Mouse (Mus musculus) heart, embryonic 11.5 days (tissue): ENCODE data around the gene Pigb. TPM values are rescaled to one million over a fixed set of nuclear protein-coding genes. Genes with fewer than 3 reads are reported as not detected.
A peak's percentile ranks its signal among the peaks of the same experiment; 100 is the strongest.

Source experiments
- ATAC-seq: fragments of 200-750 bp; cut with Nextera tagmentation; replicated peaks from 2 replicates; pipeline ENCODE4 v1.8.0; 2017; ENCODE audit warnings: moderate library complexity; ENCODE audit not compliant: insufficient number of reproducible peaks, low FRiP score, low TSS enrichment
- H3K27ac ChIP-seq: fragments of 300-500 bp; sonication (generic); 2 replicates; pipeline ENCODE4 v1.5.1; 2014; ENCODE audit warnings: mild to moderate bottlenecking, low read depth, low read length
- H3K27me3 ChIP-seq: fragments of 300-500 bp; sonication (generic); 2 replicates; pipeline ENCODE4 v1.6.1; 2014; ENCODE audit warnings: mild to moderate bottlenecking, low read length, mixed read lengths; ENCODE audit not compliant: control insufficient read depth, insufficient read depth
- H3K36me3 ChIP-seq: fragments of 300-500 bp; sonication (generic); 2 replicates; pipeline ENCODE4 v1.6.1; 2014; ENCODE audit warnings: mild to moderate bottlenecking, low read length, moderate library complexity, mixed read lengths; ENCODE audit not compliant: control insufficient read depth, insufficient read depth
- H3K4me1 ChIP-seq: fragments of 300-500 bp; sonication (generic); 2 replicates; pipeline ENCODE4 v1.6.1; 2014; ENCODE audit warnings: low read length; ENCODE audit not compliant: control insufficient read depth, insufficient read depth
- H3K4me2 ChIP-seq: fragments of 300-500 bp; sonication (generic); 2 replicates; pipeline ENCODE4 v1.6.1; 2014; ENCODE audit warnings: mild to moderate bottlenecking, moderate library complexity
- H3K4me3 ChIP-seq: fragments of 300-500 bp; sonication (generic); 2 replicates; pipeline ENCODE4 v1.5.1; 2014; ENCODE audit warnings: low read depth, low read length
- H3K9ac ChIP-seq: fragments of 300-500 bp; sonication (generic); 2 replicates; pipeline ENCODE4 v1.6.1; 2014; ENCODE audit warnings: mild to moderate bottlenecking, low read depth, low read length, moderate library complexity
- H3K9me3 ChIP-seq: fragments of 300-500 bp; sonication (generic); replicated peaks from 2 replicates; pipeline ENCODE4 v1.6.1; 2016; ENCODE audit warnings: low read length; ENCODE audit not compliant: control insufficient read depth
- WGBS: fragments of 180-500 bp; shearing (Covaris S2); extraction: QIAGEN DNeasy Blood & Tissue Kit; methylation state at CpG from one replicate; pipeline ENCODE4 v1.1.7; 2014; ENCODE audit not compliant: insufficient replicate concordance; 5-methylcytosine and 5-hydroxymethylcytosine counted together
- polyA plus RNA-seq: library from polyadenylated mRNA; unstranded; fragments of >200 nt; fragmentation: Nextera tagmentation; extraction: Ambion mirVana; gene quantifications from 2 replicates; pipeline ENCODE4 v1.2.1, GENCODE M21; 2014

Pigb gene
- polyA plus RNA-seq, 1 experiment from 2014 or later: 10.7 TPM

DNA sequence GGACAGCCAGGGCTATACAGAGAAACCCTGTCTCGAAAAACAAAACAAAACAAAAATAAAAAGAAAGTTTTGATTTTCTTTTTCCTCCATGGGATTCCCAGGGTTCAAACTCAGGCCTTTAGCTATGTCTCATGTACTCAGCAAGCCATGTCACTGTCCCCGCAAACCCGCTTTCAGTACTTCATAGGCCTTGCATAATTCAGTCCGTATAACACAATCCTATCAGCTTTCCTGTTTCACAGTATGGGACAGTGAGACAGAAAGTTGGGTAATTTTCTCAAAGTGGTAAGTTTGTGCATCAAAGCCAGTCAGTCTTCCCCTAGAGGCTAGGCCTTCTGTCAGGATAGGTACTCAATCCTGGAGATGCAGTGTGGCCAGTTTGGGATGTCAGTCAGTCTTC, 19.0 kb upstream of the Pigb start:
- WGBS: 82% methylated on average over 4 of the region's 4 CpGs
- ATAC-seq: no peak
- no peak overlapping the region for H3K9ac ChIP-seq
- no peaks in the 10 kb centered on the region for H3K9me3 ChIP-seq
- H3K27me3 ChIP-seq: no peaks in the 10 kb centered on the region
- no peak overlapping the region for H3K4me3 ChIP-seq
- H3K27ac ChIP-seq: no peak overlapping the region
- no peak overlapping the region for H3K4me2 ChIP-seq
- peaks cover 8% of the 10 kb centered on the region for H3K4me1 ChIP-seq
- no peaks in the 10 kb centered on the region for H3K36me3 ChIP-seq

DNA sequence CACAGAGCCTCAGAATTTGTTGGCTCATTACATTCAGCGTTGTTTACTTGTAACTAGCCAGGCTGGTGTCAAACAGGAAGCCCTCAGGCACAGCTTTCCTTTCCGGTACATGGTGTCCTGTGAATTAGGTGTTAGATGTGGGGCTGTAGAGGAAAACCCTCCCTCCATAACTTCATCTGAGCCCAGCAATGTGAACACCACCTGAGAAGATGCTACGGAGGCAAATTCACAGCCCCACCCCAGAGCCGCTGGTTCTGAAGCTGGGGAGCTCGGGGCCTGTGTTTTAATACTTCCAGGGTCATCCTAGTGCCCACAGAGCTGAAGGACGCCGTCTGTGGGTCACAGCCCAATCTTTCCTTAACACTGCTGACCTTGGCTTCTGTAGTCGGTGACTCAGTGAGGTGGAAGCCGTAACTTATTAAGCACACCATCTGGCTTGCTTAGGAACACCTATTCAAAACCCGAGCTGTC, 15.3 kb upstream of the Pigb start:
- no peak for ATAC-seq
- no peaks in the 10 kb centered on the region for H3K36me3 ChIP-seq
- WGBS: 54% methylated on average over 10 of the region's 10 CpGs
- no peak overlapping the region for H3K9ac ChIP-seq
- no peak overlapping the region for H3K4me3 ChIP-seq
- no peaks in the 10 kb centered on the region for H3K4me1 ChIP-seq
- H3K27ac ChIP-seq: no peak overlapping the region
- H3K9me3 ChIP-seq: no peaks in the 10 kb centered on the region
- no peak overlapping the region for H3K4me2 ChIP-seq
- no peaks in the 10 kb centered on the region for H3K27me3 ChIP-seq

DNA sequence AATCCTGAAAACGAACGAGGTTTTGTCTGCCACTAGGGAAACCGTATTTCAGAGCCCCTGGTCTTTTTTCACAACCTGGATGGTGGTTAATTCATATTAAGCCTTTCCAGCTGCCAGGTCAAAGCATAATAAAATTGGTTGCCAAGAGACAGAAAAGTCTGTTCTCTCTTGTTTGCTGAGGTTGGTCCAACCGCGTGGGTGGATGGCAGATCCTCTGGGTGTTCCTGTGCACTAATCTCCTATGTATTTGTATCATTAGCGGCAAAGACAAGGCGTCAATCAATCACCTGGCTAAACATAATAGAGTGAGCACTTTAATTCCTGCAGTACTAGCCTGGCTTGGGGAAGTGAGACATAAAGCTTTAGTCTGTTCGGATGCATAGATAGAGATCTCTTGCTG, 10.4 kb upstream of the Pigb start:
- Histone ChIP-seq H3K4me1 (no peaks in the 10 kb centered on the region), H3K9ac (no peak overlapping the region), H3K36me3 (no peaks in the 10 kb centered on the region), H3K9me3 (no peaks in the 10 kb centered on the region), H3K27me3 (no peaks in the 10 kb centered on the region), H3K4me2 (no peak overlapping the region), H3K27ac (no peak overlapping the region), H3K4me3 (no peak overlapping the region)
- ATAC-seq: no peak
- 73% methylated on average over 8 of the region's 8 CpGs for WGBS

DNA sequence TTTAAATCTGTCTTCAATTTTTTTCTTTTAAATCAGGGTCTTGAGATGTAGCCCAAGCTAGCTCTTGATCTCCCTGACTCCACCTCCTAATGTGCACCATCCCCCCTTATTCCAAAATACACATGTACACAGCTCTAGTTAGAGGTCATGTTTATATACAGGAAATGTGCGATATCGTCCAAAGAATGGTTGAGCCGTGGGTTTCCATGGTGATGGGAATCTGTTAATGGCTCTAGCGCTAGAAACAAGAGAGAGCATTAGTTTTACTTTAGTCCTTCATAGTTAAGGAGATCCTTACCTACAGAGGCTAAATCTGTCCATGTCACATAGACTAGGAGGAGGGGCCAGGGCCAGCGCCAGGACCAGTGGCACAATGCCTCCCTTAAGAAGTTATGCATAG, 9.7 kb upstream of the Pigb start:
- H3K27ac ChIP-seq: no peak overlapping the region
- H3K4me1 ChIP-seq: no peaks in the 10 kb centered on the region
- no peak overlapping the region for H3K9ac ChIP-seq
- no peaks in the 10 kb centered on the region for H3K9me3 ChIP-seq
- H3K4me2 ChIP-seq: no peak overlapping the region
- H3K27me3 ChIP-seq: no peaks in the 10 kb centered on the region
- ATAC-seq: no peak
- WGBS: 72% methylated on average over 5 of the region's 5 CpGs
- H3K4me3 ChIP-seq: no peak overlapping the region
- H3K36me3 ChIP-seq: no peaks in the 10 kb centered on the region

GRCm38 (mm10) chr9:73048927-73049326, 8.7 kb upstream of the Pigb start:
- H3K27ac ChIP-seq: no peak overlapping the region
- no peak overlapping the region for H3K4me3 ChIP-seq
- ATAC-seq: no peak
- no peaks in the 10 kb centered on the region for H3K4me1 ChIP-seq
- H3K36me3 ChIP-seq: no peaks in the 10 kb centered on the region
- no peak overlapping the region for H3K9ac ChIP-seq
- H3K9me3 ChIP-seq: no peaks in the 10 kb centered on the region
- H3K4me2 ChIP-seq: no peak overlapping the region
- WGBS: 14% methylated on average over 4 of the region's 4 CpGs
- no peaks in the 10 kb centered on the region for H3K27me3 ChIP-seq

- Histone ChIP-seq H3K27ac (no peak overlapping the region), H3K36me3 (no peaks in the 10 kb centered on the region), H3K9me3 (no peaks in the 10 kb centered on the region), H3K9ac (no peak overlapping the region), H3K4me2 (no peak overlapping the region), H3K27me3 (no peaks in the 10 kb centered on the region), H3K4me1 (no peaks in the 10 kb centered on the region), H3K4me3 (no peak overlapping the region)
- WGBS: 79% methylated on average over 2 of the region's 2 CpGs
- ATAC-seq: no peak
These were observed 7.7 kb upstream of the Pigb start for GRCm38 (mm10) chr9:73047906-73048305.

DNA sequence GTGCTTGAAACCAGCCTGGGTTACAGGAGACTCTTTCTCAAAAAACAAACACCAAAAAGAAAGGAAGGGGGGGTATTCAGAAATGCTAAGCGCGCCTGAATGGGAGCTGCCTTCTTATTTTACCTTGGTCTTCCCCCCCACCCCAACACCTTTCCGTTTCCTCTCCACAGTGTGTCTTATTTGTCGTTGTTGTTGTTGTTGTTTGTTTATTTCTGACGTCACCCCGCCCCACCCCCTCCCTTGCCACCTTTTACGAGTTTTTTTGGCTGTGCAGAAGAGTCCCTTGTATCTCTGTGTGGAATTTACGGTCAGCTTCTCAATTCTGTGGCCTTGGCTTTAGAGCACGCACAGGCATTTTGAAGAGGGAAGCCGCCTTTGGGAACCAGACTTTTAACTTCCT, 5.5 kb upstream of the Pigb start:
- no peaks in the 10 kb centered on the region for H3K9me3 ChIP-seq
- WGBS: 62% methylated on average over 10 of the region's 10 CpGs
- no peaks in the 10 kb centered on the region for H3K4me1 ChIP-seq
- no peaks in the 10 kb centered on the region for H3K27me3 ChIP-seq
- H3K27ac ChIP-seq: no peak overlapping the region
- H3K4me3 ChIP-seq: 0 out of 2 replicates have a peak overlapping the region, but pooled peaks have one; percentile 44
- H3K4me2 ChIP-seq: peak overlapping the region; percentile 87
- no peaks in the 10 kb centered on the region for H3K36me3 ChIP-seq
- ATAC-seq: no peak
- H3K9ac ChIP-seq: no peak overlapping the region

- Histone ChIP-seq H3K9me3 (no peaks in the 10 kb centered on the region), H3K4me2 (peak overlapping the region; percentile 87), H3K27ac (no peak overlapping the region), H3K27me3 (no peaks in the 10 kb centered on the region), H3K4me1 (peaks cover 2% of the 10 kb centered on the region), H3K36me3 (no peaks in the 10 kb centered on the region), H3K4me3 (peak overlapping the region; percentile 44), H3K9ac (peak overlapping the region; percentile 66)
- no peak for ATAC-seq
- 11% methylated on average over 7 of the region's 7 CpGs for WGBS
These were observed 5.0 kb upstream of the Pigb start for GRCm38 (mm10) chr9:73045204-73045603.
